Mouse (Mus musculus) retina, postnatal 1 day (tissue): ENCODE measurements at regions not wholly inside any gene's neighbourhood (a gene's known extent, or its start where the extent isn't known, plus 50 kb on each side); places are given as distances from the start of the nearest gene placed in this dataset.
A peak's percentile ranks its signal among the peaks of the same experiment; 100 is the strongest.
"Not testable (repeated sequence)": the region's sequence is repeated elsewhere in the genome, so short reads cannot be mapped to it uniquely, and the experiment has no call there.

Experiments used
- DNase-seq: peaks from one replicate; pipeline ENCODE4 v3.0.0-alpha.2; 2012

DNA sequence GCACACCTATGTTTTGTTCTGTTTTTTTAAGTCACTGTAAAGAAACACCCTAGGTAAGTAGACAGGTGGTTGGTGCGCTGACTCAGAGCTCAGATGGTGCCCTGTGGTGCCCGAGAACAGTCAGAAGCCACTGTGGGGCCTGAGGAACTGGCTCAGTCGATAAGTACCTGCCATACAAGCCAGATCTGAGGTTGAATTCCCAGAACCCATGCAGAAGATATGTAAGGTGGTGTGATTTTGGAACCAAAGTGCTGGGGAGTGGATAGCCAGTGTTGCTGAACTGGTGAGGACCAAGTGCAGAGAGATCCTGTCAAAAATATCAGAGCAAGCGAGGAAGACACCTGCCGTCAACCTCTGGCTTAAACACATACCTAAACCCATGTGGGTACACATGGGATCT lies 65.4 kb downstream of the Chst1 start:
- no peak for DNase-seq

DNA sequence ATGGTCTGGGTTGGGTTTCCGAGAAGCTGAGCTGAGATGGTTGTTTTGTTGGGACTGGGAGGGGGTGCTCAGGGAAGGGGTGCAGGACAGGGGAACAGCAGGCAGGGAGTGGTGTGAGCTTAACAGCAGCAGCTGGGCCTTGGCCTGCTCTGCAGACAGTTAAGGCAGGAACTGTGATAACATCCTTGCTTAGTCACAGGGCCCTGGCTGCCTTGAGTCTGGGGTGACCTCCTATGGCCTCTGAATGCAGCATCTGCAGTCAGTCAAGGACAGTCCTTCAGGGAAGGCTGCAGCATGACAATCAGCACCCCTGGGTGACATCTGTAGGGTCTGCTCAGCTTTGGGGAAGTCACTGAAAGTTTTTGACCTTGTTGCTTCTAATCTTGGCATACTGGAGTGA lies 67.7 kb downstream of the Chst1 start:
- no peak for DNase-seq

DNA sequence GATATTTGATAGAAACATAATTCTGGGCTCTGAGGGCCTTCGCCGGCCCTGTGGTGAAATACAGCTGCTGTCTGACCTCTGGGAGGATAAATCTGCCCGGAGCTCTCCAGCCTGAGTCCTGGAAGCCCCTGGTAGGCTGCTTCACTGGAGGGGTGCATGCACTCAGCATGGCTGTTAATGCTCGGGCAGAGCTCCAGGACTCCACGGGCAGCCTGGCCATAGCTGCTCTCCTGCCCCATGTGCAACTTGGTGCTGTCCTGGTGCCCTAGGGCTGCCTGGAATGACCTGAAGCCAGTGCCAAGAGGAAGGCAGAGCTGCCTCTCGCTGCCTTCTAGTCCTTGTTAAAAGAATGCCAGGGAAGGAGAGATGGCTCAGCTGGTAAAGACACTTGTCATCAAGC lies 68.2 kb downstream of the Chst1 start:
- DNase-seq, result no peak

DNA sequence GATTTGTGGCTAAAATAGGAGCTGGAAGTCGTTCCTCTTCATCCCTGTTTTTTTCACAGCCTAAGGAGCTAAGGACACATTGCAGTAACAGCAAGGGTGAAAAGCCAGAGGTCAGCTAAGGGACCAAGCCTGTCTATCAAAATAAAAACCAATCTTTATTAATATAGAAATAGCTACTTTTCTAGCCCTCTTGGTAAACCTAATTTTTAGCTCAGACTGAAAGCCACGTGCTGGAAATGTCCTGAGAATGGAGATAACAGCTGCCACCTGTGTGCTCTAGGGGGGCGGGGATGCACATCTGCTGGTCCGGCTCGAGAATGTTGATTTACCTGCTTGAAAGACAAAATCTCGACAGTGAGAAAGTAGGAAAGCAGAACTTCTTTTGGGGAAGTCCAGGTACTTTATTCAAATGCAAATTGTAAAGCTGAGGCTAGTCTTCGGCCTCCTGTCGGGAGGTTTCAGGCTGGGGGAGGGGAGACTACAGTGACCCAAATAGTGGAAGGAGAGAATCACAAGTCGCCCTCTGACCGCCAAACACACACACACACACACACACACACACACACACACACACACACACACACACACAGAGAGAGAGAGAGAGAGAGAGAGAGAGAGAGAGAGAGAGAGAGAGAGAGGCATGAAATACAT lies 70.0 kb downstream of the Chst1 start:
- not testable (repeated sequence) for DNase-seq

DNA sequence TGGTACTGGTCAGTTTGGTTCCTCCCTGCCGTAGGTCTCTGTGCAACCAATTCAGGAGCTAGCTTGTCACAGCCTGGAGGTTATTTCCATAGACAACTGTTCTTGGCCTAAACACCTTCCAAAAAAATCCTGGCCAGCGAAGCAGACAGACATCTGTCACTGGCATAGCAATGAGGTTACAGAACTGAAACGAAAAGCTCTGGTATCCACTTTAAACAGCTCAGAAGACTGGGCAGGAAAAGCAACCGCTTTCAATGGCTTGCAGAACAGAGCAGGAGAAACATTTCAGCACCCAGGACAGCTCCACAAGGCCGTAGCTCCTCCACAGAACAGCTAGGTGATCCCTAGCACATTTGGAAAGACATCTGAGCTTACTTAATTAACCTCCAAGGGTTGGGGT lies 72.1 kb downstream of the Chst1 start:
- peak; percentile 65 for DNase-seq

DNA sequence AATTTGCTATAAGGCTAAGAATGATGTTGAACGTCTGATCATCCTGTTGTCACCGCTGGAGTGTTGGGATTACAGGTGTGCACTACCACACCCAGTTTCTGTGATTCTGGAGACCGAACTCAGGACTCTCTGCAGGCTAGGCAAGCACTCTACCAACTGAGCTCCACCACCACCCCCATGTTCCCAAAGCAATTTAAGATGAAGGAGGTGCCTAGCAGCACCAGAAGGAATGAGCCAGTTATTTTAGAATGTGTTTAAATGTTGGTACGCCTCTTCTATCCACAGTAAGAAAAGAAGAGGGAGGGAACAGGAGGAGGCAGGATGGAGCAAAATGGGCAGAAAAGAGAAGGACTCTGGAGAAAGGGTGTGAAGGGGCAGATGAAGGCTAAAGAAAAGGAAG lies 72.6 kb downstream of the Chst1 start:
- no peak for DNase-seq

DNA sequence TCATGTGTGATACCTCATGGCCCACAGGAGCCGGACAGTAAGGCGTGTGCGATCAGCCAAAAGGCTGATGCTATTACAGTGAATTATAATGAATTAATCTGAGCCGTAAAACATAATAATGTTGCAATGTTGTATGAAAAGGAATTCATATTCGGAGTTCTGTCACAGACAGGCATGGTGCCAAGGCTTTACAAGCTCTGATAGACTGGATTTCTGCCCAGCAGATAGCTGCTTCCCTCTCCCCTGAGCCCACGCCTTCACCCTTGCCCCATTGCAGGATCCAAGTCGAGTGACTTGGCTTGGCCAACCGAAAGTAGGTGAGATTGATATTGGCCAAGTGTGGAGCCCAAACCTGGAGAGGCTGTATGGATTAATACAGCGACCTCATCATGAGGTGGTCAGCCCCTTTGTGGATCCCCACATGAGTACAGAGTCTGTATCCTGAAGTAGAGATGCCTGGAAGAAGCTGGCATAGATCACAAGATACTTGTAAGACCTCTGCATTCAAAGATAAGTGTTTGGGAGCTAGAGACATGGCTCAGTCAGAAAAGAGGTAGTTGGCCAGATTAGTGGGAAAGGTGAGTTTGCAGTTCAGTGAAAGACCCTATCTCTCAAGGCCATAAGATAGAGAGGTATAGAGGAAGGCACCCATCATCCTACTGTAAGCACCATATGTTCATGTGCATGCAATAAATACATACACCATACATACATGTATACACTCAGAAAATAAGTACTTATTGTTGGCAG lies 73.7 kb downstream of the Chst1 start:
- DNase-seq, result no peak

DNA sequence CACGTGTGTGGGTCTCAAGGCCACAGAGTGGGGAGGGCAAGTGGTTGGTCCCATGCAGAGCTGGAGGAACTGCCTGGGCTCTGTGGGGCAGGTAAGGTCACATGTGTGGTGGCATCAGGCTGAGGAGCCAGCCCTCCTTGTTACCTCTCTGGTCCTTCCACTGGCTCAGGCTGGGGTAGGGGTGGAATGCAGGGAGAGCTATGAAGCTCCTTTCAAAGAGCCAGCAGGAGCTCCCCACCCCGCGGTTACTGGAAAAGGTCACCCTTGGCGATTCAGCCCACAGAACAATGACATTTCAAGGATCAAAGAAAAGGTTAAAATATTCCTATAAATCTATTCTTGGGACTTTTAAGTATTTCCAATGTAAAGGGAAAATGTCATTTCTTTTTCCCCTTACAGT lies 74.4 kb downstream of the Chst1 start:
- no peak for DNase-seq

DNA sequence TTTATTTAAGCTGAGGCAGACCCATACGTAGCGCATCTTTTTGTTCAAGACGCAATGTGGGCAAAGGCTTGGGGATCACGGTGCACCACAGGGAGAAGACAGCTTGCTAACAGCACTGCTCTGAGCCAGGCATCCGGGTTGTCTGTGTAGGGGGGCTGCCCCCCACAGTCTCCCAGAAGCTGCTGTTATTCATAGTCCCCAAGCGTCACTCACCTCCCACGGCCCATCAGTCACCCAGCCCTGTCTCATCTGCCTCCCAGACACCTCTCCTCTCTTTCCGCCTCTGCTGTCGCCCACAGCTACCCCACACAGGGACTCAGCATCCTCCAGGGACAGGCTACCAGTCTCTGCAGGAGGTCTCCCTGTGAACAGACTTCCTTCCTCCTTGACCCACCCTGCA lies 75.7 kb downstream of the Chst1 start:
- no peak for DNase-seq

DNA sequence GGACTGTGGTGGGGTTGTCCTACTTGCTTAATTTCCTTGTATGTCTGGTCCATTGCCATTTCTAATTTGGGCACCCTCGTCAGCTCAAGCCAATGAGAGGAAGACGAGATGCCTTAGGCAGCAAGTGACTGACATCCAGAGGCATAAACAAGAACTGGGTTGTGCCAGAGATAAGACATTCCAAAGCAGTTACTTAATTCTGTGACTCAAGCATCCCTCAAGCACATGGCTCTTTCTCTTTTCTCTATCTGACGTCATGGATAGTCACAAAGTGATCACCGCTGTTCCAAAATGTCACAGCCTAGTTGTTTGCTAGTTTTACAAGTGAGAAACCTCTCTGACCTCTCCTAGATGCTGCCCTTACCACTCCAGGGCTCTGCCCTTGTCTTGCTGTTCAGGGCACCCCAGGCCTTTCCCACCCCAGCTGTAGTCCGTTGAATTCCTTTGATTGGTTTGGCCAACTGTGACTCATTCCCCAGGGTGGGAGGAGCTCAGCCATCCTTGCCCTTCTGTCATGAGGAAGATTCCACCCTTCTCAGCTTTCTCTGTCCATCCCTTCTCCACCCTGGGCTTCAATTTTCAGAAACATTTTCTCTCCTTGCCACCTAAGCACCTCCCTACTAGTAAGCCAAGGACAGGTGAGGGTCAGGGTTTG lies 78.9 kb downstream of the Chst1 start:
- no peak for DNase-seq

DNA sequence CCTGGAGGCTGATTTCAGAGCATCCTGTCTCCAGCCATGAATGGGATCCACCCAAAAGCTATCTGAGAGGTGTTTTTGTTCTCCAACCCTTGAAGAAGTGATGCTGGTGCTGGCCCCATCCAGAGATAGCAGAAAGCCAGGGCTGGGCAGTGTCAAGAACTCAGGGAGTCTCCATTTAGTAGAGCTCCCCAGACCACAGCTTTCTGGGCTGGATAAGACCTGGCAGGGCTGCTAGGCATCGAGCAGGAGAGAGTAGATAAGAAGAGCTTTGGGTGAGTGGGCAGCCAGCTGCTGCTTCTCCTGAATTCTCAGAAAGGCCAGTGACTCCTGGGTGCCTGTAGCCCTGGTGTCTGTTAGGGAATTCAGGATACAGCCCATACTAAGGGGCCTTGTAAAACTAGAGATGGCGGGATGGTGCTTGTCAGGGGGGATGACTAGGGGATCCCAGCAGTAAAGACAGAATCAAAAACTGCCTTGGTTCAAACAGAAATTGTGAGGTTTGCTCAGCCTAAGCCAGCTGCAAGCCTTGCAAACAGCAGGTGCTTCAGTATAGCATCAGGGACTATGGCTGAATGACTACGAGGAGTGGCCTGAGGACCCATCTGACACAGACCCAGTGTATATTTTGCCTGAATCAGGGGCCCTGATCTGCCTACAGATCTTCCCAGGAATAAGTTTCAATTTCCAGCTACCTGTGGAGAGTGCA lies 79.6 kb downstream of the Chst1 start:
- no peak for DNase-seq

DNA sequence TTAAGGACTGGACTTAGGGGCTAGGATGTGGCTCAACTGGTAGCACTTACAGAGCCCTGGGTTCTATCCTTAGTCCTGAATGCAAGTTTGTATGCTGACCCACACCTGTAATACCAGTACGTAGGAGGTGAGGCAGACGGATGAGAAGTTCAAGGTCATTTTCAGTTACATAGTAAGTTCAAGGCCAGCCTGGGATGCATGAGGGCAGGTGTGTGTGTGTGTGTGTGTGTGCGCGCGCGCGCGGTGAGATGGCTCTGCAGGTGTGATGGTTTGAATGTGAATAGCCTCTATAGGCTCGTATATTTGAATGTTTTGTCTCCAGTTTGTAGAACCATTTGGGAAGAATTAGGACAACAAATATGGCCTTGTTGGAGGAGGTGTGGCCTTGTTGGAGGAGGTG lies 82.7 kb downstream of the Chst1 start:
- no peak for DNase-seq

DNA sequence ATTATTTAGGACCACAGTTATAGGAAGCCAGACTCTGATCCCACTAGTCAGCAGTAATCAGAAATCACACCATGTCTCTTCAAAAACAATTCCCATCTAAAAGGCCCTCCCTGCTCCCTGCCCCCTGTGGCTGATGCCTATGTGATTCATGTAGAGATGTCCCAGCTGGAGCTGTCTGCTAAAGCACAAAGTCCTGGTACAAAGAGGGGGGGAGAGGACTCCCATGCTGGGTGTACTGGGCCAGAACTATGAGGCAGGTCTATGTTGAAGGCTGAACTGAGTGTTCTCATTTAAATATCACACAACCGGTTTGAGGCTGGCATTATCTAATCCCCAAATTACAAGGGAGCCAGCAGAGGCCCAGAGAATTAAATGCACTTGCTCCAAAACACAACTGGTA lies 88.2 kb downstream of the Chst1 start:
- DNase-seq, result no peak

DNA sequence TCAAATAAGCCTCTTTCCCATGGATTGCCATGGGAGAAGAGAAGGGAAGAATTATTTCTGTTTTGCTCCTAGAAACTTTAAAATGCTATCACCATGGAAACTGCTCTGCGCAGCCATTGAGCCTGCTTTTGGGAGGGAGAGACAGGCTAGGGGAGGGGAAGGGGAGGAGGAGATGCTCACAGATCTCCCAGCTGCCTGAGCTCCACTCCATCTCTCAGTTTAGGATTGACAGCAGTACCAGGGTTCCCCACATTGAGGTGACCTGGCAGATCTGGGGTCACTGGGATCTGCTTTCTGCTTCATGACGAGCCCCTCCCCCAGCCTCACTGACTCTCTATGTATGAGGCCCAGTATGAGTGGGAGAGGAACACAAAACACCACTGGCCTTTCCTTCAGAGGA lies 89.7 kb downstream of the Chst1 start:
- no peak for DNase-seq

DNA sequence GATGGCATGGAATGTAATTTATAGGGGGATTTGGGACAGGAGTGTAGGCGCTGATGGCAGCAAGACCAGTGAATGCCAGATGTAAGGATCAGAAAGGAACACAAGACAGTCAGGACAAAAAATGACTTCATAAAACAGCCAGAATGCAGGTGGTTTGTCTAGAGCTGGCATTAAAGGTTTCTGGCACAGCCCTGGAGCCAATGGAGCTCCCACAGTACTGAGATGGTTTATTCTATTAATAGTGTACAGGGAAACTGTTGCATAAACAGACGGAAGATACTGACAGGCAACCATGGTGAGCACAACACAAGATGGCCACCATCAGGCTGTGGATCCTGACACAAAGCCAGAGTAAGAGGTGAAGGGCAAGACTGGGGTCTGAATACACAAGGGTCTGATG lies 90.8 kb downstream of the Chst1 start:
- no peak for DNase-seq

DNA sequence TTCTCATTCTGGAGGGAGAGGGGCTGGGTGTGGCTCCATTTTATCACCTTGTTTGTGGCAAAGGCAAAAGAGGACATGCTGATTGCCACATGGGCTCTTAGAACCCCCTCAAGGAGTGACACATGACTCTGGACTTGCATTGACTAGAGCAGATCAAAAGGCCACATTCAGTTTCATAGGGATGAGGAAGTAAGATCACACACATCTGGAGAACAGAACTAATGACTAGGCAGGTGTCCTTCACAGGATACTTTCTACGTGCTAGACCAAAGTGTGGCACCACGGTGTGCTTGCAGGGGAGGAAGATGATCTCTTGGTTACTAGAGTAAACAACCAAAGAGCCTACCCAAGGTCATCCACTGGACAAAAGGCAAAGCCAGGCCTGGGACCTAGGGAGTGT lies 91.9 kb downstream of the Chst1 start:
- no peak for DNase-seq

DNA sequence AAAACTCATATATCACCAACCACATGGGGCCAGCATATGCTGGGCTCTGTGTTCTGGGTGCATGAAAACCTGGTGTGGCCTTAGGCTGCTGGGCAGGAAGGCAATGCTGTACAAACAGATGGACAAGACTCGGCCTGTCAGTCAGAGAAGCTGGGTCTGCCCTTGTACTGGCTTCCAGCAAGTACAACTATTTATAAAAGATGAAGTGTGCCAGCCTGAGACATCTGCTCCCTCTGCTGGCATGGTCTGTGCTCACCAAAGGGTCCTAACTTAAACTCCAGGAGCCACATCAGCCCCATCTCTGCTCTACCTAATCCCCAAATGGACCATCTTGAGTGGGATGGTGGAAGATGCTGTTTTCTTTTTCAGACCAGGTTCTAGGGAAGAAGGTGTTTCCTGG lies 93.1 kb downstream of the Chst1 start:
- DNase-seq, result no peak

DNA sequence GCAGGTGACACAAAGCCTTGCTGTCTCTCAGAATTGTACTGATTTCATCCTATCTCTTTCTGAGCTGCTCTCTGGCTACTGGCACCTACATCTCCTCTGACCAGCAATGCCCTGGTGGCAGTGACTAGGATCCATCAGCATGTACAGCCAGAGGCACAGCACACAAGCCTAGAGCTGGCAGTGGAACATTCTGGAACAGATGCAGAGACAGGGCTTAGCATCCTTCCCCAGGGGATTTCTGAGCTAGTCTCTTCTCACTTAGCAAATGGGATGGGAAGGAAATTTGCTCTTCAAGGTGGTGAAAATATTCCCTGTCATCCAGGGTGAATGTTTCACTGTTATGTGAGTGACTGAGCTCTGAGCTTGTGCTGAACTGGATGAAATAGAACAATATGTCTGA lies 93.5 kb downstream of the Chst1 start:
- no peak for DNase-seq

DNA sequence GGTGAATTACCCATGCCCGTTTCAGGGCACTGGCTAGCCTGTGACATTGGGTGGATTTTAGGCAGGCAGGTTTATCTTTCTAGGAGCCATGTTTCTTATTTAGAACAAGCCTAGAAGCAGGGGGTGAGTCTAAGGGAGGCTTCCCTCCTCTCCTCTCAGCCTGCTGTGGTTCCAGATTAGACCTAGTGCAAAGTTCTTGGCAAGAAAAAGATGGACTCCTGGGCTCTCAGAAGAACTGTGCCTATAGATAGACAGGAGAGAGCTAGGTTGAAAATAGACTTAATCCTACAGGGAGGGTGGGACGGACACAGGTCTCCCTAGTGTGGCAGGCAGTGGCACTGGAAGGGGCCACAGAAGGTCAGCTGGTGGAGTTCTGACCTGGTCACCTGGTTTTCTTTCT lies 95.3 kb downstream of the Chst1 start:
- no peak for DNase-seq

DNA sequence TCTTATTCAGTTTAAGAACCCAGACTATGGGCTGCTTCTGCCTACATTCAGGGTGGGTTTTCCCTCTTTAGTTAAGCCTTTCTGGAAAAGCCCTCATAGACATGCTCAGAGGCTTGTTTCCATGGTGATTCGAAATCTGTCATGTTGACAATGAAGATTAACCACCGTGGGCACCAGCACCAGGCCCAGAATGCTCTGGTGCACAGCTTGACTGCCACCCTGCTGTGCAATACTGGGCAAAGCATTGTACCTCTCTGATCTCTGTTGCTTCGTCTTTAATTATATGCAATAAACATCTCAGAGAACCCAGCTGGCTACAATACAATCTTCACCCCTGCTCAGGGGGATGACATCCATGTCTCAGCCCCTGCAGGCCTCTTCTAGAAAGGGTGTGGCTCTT lies 96.4 kb downstream of the Chst1 start:
- DNase-seq, result no peak

DNA sequence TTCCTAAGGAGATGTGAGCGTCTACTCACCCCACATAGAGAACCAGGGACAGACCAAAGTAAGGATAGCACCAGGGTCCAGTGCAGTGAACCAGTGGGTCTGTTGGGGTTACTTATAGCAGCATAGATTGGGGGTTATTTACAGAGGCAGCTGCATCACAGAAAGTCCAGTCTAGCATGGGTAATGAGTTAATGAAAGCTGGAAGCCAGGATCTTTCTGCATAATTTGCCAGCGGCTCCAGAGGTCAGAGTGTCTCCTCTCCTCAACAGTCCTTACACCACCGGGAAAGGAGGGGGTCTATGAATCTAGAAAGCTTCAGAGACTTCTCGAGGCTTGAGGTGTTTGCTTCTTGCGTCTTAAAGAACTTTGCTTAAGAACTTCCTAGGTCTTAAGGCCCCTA lies 98.2 kb downstream of the Chst1 start:
- peak; percentile 77 for DNase-seq

DNA sequence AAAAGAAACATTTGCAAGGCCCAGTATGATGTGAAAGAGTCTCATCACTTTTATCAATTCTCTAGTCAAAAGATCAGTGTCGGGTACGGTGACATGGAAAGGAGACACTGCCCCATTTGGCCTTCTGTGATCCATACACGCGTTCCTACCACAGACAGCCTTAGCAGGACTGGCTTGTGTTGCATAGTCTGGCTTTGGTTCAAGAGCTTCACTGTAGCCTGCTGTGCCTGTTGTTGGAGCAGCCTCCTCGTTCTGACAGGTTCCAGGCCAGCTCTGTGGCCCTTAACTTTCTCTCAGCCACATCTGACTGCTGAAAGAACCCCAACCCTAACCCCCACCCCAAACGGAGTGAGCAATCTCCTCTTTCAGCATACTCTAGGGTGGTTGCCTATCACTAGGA lies 99.9 kb downstream of the Chst1 start:
- DNase-seq, result no peak

DNA sequence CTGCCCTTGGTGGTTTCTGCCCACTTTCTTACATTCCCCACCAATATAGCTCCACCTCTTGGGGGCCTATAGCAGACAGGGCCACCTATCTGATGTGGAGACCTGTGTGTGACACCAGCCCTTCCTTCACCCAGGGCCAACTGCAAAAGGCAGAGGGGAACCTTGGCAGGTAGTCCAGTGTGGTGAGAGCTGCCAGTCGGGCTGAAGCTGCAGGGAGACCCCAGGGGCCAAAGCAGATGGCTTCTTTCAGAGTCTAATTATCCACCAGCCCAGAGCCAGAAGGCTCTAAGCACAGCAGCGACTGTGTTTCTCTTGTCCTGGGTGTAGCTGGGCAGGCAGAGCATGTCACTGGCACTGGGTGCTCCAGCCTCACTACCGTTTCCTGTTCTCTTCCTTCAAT lies 104.5 kb downstream of the Chst1 start:
- no peak for DNase-seq

DNA sequence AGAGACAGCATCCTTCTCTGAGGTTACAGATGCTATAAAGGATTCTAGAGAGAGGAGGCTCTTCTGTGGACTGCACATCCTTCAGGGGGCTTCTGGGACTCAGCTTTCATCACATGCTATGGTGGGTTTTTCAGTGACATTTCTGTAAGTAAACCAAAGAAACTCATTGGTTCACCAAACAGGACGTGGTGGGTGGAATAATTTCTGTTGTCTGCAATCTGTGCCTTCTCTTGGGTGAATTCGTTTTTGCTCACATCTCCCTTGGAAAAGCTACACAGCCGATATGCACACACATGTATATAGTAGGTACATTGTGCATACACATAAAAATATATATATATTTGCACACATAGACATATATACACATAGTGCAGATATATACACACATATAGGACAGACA lies 110.2 kb downstream of the Chst1 start:
- DNase-seq, result no peak
